Mouse (Mus musculus) gastrocnemius, adult 2 months (tissue): Measurements from ENCODE around the gene Glb1l. TPM values are rescaled to one million over a fixed set of nuclear protein-coding genes. Genes with fewer than 3 reads are reported as not detected.

ENCODE experiments used
- DNase-seq: peaks from one replicate; pipeline ENCODE4 v3.0.0; 2022
- H3K27ac ChIP-seq: fragments of 200-600 bp; 2 replicates; pipeline ENCODE4 v1.8.1; 2022; ENCODE audit warnings: mild to moderate bottlenecking
- H3K4me3 ChIP-seq: fragments of 200-600 bp; 2 replicates; pipeline ENCODE4 v1.8.1; 2022; ENCODE audit warnings: mild to moderate bottlenecking, moderate library complexity
- CTCF ChIP-seq: fragments of 200-600 bp; IDR thresholded peaks from 2 replicates; pipeline ENCODE4 v1.8.1; 2022; ENCODE audit warnings: antibody characterized with exemption, mild to moderate bottlenecking, moderate library complexity
- intact Hi-C: fragments of 180-260 bp; cut with DNase I; formaldehyde crosslinking; loops from one replicate; pipeline ENCODE4 v1.15.1; 2025
- total RNA-seq, 2 experiments: library from RNA; stranded (reverse); gene quantifications; 2 replicates each; pipeline ENCODE4 v1.2.3; 2021

The Glb1l gene
- total RNA-seq, 2 experiments from 2014 or later: 1.0 to 1.5 TPM

DNA sequence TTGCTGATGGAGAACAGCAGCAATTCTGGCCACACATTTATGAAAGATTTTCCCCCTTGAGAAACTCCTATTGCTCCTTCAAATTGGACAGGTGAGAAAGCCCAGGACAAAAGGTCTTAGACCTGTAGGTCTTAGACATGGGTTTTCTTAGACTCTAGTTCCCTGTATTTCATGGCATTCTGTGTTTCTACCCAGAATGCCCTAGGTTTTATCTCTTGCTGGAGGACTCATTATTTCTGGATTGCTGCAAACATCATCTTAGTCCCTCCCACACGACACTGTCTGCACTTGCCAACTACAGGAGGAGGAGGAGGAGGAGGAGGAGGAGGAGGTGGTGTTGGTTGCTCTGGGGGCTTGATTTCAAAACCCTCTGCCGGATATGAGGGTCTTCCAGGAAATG is 15.5 kb upstream of the Glb1l start:
- intact Hi-C loops: no loop called here
- Histone ChIP-seq H3K27ac (no peak overlapping the region), H3K4me3 (no peak overlapping the region)
- no peak for TF ChIP-seq CTCF
- DNase-seq: no peak

DNA sequence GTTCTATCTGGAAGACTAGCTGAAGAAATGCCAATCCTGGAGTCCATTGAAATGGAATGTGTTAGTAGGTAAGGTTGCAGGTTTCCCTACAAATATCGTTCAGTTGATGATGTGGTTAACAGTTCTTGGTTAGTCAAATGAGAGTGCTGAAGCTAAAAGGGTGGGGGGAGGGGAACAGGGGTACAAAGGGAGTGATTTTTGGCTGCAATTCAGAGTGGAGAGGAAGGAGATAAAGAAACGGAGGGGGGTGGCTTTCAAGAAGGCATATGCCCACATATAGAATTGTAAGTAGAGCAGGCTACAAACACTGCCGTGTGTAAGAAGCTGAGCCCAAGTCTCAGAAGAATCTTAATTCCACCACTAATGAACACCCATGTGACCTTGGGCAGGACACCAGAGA is 14.9 kb upstream of the Glb1l start:
- no peak for TF ChIP-seq CTCF
- intact Hi-C loops: no loop called here
- H3K27ac ChIP-seq: no peak overlapping the region
- no peak overlapping the region for H3K4me3 ChIP-seq
- DNase-seq: no peak

DNA sequence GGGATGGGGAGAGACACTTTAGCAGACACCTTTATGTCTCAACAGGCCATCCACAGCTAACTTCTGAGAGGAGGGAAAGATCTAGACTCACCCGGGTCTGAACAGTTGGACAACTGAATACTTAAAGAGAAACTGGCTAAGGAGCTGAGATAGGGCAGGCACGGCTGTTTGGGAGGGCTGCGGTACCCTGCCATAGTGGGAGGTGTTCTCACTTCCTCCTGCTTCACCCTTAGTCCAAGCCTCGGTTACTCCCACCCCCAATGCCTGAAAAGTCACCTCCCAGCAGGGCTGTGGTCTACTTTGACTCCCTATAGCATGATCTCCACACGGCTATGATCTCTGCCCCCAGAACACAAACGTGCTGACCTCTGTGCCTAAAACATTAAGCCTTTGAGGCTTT is 12.9 kb upstream of the Glb1l start:
- no peak for TF ChIP-seq CTCF
- Histone ChIP-seq H3K27ac (no peak overlapping the region), H3K4me3 (no peak overlapping the region)
- no peak for DNase-seq
- intact Hi-C loops: no loop called here

DNA sequence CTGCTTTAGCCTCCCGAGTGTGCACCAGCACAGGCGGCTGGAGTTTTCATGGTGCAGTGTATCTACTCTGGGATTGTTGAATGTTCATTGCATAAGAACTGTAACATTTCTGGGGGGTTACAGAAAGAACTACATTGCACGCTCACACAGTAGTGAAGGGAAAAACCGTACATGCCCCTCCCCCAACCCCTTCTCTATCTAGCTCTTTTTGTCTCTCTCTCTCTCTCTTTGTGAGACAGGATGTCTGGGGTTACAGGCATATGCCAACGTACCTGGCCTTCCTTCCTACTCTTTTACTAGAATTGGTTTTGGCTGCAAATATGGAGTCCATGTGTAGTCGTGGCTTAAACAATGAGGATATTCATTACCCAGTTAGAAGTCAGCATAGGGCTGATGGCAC is 12.3 kb upstream of the Glb1l start:
- DNase-seq: no peak
- TF ChIP-seq CTCF: no peak
- Histone ChIP-seq H3K4me3 (no peak overlapping the region), H3K27ac (no peak overlapping the region)
- intact Hi-C loops: no loop called here

DNA sequence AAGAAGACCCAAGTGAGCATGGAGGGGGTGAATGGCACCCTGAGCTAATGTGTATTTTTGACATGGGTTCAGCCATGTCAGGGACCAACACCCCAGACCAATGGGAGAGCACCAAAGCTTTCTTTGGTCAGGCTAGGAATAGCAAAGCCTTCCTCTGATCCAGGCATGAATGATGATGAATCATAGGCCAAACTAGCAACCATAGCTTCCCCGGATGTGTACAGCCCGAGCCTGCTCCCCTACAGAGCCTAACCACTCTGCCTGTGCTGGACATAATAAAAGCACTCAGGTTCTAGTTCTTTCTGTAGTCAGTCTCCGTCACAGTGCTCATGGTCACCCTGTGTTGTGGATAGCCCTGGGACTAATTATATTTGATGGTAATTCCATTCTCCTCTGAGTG is 10.9 kb upstream of the Glb1l start:
- Histone ChIP-seq H3K4me3 (no peak overlapping the region), H3K27ac (no peak overlapping the region)
- no peak for DNase-seq
- intact Hi-C loops: no loop called here
- TF ChIP-seq CTCF: no peak

DNA sequence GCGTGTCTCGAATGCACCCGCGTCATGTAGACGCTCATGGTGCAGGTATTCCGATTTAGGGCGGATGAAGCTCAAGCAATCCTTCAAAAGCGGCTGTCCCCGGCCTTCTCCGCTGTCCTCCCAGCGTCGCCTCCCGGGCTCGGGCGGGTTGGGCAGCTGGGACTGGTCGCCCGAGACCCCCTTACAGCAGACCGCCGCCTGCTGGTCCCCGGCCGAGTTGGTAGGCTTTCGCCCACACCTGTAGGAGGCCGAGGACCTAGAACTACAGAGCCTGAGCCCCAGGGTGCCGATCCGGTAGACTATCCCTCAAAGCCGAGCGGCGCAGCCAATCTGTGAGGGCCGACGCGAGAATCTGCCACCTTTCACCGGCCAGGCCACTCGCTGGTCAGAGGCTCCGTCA is 8.9 kb upstream of the Glb1l start, which contains the start of gene Tuba4a:
Gene Tuba4a, minus strand, starts transcription at position 335 of the 400 bp plus-strand sequence.
- intact Hi-C loops: loop anchor here (2.0 kb wide), 1 partner anchor 17 kb away; the partner anchor contains the start of gene Dnajb2
- peak; percentile 31 for TF ChIP-seq CTCF
- peak; percentile 69 for DNase-seq

DNA sequence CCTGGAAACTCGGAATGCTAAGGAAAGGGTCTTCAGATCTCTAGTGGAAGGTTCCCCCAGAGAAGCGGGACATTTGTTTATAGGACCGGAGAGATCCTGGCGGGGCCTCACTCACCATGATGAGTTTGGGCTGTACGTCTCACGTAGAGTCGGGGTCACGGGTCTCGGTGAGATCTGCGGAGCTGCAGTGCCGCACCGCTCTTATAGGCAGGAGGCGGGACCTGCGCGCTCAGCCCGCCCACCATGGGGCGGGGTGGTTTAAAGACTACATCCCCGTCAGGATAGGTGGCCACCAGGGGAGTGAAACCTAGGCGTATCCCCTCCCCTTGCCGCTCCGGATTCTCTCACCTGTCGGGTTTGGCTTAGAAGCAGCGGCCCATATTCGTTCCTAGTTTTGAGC is 8.5 kb upstream of the Glb1l start:
- peak; percentile 95 for DNase-seq
- Histone ChIP-seq H3K27ac (peak overlapping the region; percentile 98), H3K4me3 (peak overlapping the region; percentile 88)
- intact Hi-C loops: loop anchor here (2.0 kb wide), 1 partner anchor 18 kb away; the partner anchor contains the start of gene Dnajb2
- peak; percentile 19; the same call in 1 of the 2 replicates for TF ChIP-seq CTCF

More for the DNA sequence above, 8.9 kb upstream of the Glb1l start, which contains the start of gene Tuba4a:
- Histone ChIP-seq H3K27ac (peak within 1 kb of the TSS; percentile 98), H3K4me3 (peak within 1 kb of the TSS; percentile 88)

DNA sequence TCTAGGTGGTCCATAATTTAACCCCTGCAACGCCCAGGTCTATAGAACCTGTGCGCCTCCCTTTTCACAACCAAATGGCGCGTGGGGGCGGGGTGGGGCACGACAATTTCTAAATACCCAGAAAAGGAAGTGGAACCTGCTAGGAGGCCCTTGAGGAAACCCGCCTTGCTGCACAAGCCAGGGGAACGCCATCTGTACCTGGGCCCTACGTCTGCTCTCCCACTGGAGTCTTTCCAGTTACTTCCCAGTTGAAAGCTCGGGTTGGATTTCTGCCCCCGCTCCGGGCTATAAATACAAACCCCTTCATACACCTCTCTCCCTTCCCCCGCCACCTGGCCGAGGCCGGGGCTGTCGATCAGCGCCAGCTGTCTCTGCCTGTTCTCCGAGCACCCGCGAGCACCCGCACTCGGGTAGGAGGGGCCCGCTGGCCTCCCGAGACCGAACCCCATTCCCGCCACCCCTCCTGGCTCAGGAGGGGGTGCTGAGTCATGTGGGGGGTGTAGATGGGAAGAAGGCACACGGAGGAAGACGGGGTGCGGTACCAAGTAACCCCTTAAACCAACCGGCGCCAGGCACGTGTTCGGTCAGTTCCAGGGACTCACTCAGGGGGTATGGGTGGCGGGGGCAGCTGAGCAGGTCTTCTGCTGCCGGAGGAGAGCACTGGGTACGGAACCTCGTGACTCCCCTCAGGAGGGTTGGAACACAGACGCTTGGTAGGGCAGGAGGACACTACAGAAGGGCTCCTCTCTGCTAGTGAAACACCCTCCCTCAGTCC is 7.8 kb upstream of the Glb1l start:
- Histone ChIP-seq H3K4me3 (peak overlapping the region; percentile 88), H3K27ac (peak overlapping the region; percentile 98)
- no peak for TF ChIP-seq CTCF
- intact Hi-C loops: loop anchor here (2.0 kb wide), 1 partner anchor 18 kb away; the partner anchor contains the start of gene Dnajb2
- peak; percentile 95 for DNase-seq

DNA sequence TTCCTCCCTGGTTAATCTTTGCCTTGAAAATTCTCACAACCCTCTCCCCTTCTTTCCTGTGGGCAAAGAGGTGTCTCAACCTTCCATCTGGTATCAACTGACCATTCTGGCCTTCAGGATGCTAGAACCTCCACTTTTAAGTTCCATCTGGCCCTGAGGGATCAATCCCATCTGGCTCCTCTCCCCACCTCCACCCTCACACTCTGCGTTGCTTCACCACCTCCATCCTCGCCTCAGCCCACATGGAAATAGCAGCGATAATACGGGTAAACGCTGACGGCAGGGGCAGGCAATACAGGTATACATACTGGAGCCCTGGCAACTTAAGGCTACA is 7.2 kb upstream of the Glb1l start:
- intact Hi-C loops: loop anchor here (2.0 kb wide), 1 partner anchor 19 kb away; the partner anchor contains the start of gene Dnajb2
- peak overlapping the region; percentile 98 for H3K27ac ChIP-seq
- H3K4me3 ChIP-seq: peak overlapping the region; percentile 88
- no peak for TF ChIP-seq CTCF
- no peak for DNase-seq

DNA sequence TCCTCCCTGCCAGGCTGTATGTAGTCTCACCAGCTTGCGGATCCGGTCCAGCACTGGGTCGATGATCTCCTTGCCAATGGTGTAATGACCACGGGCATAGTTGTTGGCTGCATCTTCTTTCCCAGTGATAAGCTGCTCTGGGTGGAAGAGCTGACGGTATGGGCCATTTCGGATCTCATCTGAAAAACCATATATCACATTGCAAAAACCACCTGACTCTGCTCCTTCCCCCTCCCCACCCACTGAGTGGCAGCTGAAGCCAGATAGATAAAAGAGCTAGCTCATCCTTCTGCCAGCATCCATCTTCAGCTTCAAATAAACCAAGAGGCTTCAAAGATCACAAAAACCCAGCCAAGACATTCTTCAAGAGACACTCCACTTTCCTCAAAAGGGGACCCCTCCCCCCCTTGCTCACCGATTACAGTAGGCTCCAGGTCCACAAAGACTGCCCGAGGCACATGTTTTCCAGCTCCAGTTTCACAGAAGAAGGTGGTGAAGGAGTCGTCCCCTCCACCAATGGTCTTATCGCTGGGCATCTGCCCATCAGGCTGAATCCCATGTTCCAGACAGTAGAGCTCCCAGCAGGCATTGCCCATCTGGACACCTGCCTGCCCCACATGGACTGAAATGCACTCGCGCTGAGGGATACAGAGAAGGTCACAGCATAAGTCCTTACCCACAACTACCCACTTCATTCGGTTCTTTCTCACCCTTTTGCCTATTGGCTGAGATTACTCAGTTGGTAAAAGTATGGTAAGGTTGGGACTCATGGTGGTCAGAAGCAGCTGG is 6.4 kb upstream of the Glb1l start:
- intact Hi-C loops: no loop called here
- H3K27ac ChIP-seq: peak overlapping the region; percentile 98
- no peak for TF ChIP-seq CTCF
- H3K4me3 ChIP-seq: peak overlapping the region; percentile 88
- DNase-seq: peak; percentile 89

DNA sequence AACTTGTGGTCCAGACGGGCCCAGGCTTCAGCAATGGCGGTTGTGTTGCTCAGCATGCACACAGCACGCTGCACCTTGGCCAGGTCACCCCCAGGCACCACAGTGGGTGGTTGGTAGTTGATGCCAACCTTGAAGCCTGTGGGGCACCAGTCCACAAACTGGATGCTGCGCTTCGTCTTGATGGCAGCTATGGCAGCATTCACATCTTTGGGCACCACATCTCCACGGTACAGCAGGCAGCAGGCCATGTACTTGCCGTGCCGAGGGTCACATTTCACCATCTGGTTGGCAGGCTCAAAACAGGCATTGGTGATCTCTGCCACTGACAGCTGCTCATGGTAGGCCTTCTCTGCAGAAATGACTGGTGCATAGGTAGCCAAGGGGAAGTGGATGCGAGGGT is 5.2 kb upstream of the Glb1l start:
- Histone ChIP-seq H3K4me3 (peak overlapping the region; percentile 88), H3K27ac (peak overlapping the region; percentile 98)
- peak; percentile 77 for DNase-seq
- intact Hi-C loops: no loop called here
- TF ChIP-seq CTCF: no peak

DNA sequence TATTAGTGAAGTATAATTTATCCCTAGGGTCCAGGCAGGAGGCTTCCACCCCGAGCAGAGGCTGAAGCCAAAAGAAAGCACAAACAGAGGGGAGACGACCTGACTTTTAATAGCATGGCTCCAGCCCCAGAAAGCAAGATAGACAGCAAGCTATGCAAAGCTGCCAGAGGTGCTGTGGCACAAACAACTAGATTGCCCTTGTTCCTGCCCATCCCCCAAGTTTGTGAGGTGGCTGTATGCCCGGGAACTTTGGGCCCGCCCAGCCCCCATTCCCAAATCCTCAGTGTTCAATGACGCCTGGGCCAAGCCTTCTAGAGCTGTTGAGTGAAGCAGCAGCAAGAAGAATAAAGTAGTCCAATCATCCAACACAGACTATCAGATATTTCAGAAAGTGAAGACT is 4.3 kb upstream of the Glb1l start:
- Histone ChIP-seq H3K27ac (peak overlapping the region; percentile 98), H3K4me3 (peak overlapping the region; percentile 88)
- intact Hi-C loops: no loop called here
- TF ChIP-seq CTCF: no peak
- DNase-seq: peak; percentile 67

DNA sequence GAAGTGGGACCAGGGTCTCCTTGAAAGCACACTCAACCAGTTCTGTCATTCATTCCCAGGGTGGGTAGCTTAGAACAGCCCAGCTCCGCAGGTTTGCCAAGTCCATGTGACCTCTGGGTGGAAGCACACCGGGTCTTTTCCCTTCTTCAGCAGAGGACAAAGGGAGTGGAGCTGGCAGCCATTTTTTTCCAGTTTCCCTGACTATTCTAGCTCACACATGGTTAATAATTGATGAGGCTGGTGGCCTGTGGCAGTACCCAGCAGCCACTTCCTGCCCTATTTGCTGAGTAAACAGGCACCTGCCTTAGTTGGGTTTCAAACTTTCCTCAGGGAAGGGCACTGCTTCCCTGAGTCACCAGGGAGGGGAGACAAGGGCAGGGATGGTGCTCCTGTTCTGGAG is 3.8 kb upstream of the Glb1l start:
- peak overlapping the region; percentile 88 for H3K4me3 ChIP-seq
- peak; percentile 38 for DNase-seq
- H3K27ac ChIP-seq: peak overlapping the region; percentile 98
- no peak for TF ChIP-seq CTCF
- intact Hi-C loops: no loop called here
